Mouse (Mus musculus): ENCODE measurements around the gene Med4. TPM values are rescaled to one million over a fixed set of nuclear protein-coding genes. Genes with fewer than 3 reads are reported as not detected.

Gene Med4
- 60.0 and 60.6 TPM in 2 replicates for polyA plus RNA-seq (2012; rRNA removed)

GRCm38 (mm10) chr14:73509765-73510423 is at the start of gene Med4:
TSS of gene Med4 (plus strand) at chr14:73510025.

GRCm38 (mm10) chr14:73524766-73525448 is 15.1 kb downstream of the Med4 start, which contains the start of gene Sucla2:
TSS of gene Sucla2 (plus strand) at chr14:73525319.

GRCm38 (mm10) chr14:73548051-73548450 is 38.2 kb downstream of the Med4 start, which contains the start of gene Nudt15:
TSS of gene Nudt15 (minus strand) at chr14:73548242.

Other genes starting within 250 kb of the Med4 start
- 29.6 and 32.2 TPM in 2 replicates for gene Rb1, start 184.2 kb upstream of the Med4 start, polyA plus RNA-seq (2012; rRNA removed)
- 450 and 468 TPM in 2 replicates for gene Itm2b, start 124.7 kb upstream of the Med4 start, polyA plus RNA-seq (2012; rRNA removed)
- gene Sucla2, start 15.3 kb downstream of the Med4 start, polyA plus RNA-seq (2012; rRNA removed): 67.8 and 82.2 TPM in 2 replicates
- 2.7 and 3.0 TPM in 2 replicates for gene Nudt15, start 38.2 kb downstream of the Med4 start, polyA plus RNA-seq (2012; rRNA removed)
- gene Gm21750, start 151.2 kb downstream of the Med4 start, polyA plus RNA-seq (2012; rRNA removed): not detected in 2 replicates